Mouse (Mus musculus): ENCODE results near the gene Ksr2.

- no peak for TF ChIP-seq SMC3 (IDR thresholded peaks at IDR 0.05; ENCODE audit: low read depth, low read length)
- TF ChIP-seq POLR2A (IDR thresholded peaks at IDR 0.05; ENCODE audit: low read depth, low read length) = no peak
Observed at GRCm38 (mm10) chr5:117455546-117455945, 41.7 kb downstream of the Ksr2 start.
